In the genomic region with DNA sequence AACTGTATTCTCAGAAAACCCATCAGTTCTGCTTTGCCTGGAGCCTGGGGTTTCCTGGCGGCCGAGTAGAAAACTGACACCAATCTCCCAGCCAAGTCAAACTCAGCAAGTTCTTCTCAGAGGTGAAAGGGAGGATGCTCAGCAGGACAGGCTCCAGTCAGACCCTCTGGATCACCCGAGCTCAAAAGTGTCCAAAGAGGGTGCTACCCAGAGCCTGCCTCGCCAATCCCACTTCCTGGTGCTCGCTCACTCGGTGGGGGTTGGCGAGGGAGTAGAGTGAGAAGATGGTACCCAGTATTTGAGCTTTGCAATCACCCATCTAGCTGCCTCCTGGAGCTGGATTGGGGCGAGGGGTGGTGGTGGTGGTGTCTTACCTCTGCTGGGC, we compare ENCODE assay signal across 9 mouse cellular contexts. TPM values are rescaled to one million over a fixed set of nuclear protein-coding genes. Genes with fewer than 3 reads are reported as not detected.
A peak's percentile ranks its signal among the peaks of the same experiment; 100 is the strongest.
DNase-seq lines count a peak whose midpoint lies in the region; ATAC-seq and TF ChIP-seq lines count a peak whose summit lies in the region.
"Had no signal": no experiment of that assay in that cellular context is flagged by ENCODE, and none has a peak within 500 bp of the region (broad histone marks: within the 10 kb centered on the region; RNA-seq: fewer than 3 reads in every experiment).

No protein-coding gene starts in this region.

- no peak for TF ChIP-seq POLR2A in lung, adult 2 months (IDR thresholded peaks at IDR 0.05; ENCODE audit: borderline replicate concordance, extremely low read depth, low read depth, low read length)

- WGBS in forebrain, embryonic 10.5 days = 41% methylated on average over 8 of the region's 8 CpGs
- WGBS in forebrain, embryonic 14.5 days = 42% methylated on average over 8 of the region's 8 CpGs
- 37% methylated on average over 8 of the region's 8 CpGs for WGBS in lung, adult 2 months
- 31% methylated on average over 8 of the region's 8 CpGs for WGBS in heart, postnatal 0 days

- H3K36me3 ChIP-seq in forebrain, embryonic 10.5 days (replicated peaks) = no peaks in the 10 kb centered on the region
- no peaks in the 10 kb centered on the region for H3K36me3 ChIP-seq in forebrain, embryonic 14.5 days (ENCODE audit: control insufficient read depth, insufficient read depth, low read length)
- H3K36me3 ChIP-seq in heart, postnatal 0 days (replicated peaks; ENCODE audit: control insufficient read depth, insufficient read depth, low read length) = 0 out of 2 replicates have a peak, but pooled peaks cover 9% of the 10 kb centered on the region

- no peak for ATAC-seq in forebrain, embryonic 14.5 days
- ATAC-seq in heart, postnatal 0 days (ENCODE audit: insufficient read depth, low read depth) = no peak

- intact Hi-C loops in left cerebral cortex, postnatal 36 days (cut with DNase I) = no loop called here

- peaks cover 55% of the 10 kb centered on the region for H3K27me3 ChIP-seq in forebrain, embryonic 10.5 days (ENCODE audit: poor library complexity, severe bottlenecking)
- H3K27me3 ChIP-seq in forebrain, embryonic 14.5 days (replicated peaks; ENCODE audit: control insufficient read depth, insufficient read depth, low read length) = peaks cover 13% of the 10 kb centered on the region; the same call in 1 of the 2 replicates
- peaks cover 40% of the 10 kb centered on the region for H3K27me3 ChIP-seq in heart, postnatal 0 days (ENCODE audit: control insufficient read depth, insufficient read depth, low read length)

- peak overlapping the region; percentile 39; the same call in 1 of the 2 replicates for H3K4me3 ChIP-seq in forebrain, embryonic 10.5 days
- H3K4me3 ChIP-seq in forebrain, embryonic 14.5 days (ENCODE audit: low read depth, low read length) = no peak overlapping the region
- peak overlapping the region; percentile 91 for H3K4me3 ChIP-seq in lung, adult 2 months (replicated peaks; ENCODE audit: extremely low read depth, low read depth, low read length)
- peak overlapping the region; percentile 44 for H3K4me3 ChIP-seq in heart, postnatal 0 days (ENCODE audit: low read depth, low read length)

- no peak for TF ChIP-seq EP300 in heart, postnatal 0 days (IDR thresholded peaks at IDR 0.05; ENCODE audit: low read depth)

- TF ChIP-seq CTCF in lung, adult 2 months (IDR thresholded peaks at IDR 0.05; ENCODE audit: insufficient read depth, low read length) = no peak
- TF ChIP-seq CTCF in heart, postnatal 0 days (IDR thresholded peaks at IDR 0.05; ENCODE audit: low read depth) = no peak

- no peaks in the 10 kb centered on the region for H3K9me3 ChIP-seq in forebrain, embryonic 10.5 days
- no peaks in the 10 kb centered on the region for H3K9me3 ChIP-seq in forebrain, embryonic 14.5 days (replicated peaks; ENCODE audit: control insufficient read depth, low read length)
- H3K9me3 ChIP-seq in heart, postnatal 0 days (replicated peaks; ENCODE audit: control insufficient read depth, low read length) = no peaks in the 10 kb centered on the region

- peaks cover 13% of the 10 kb centered on the region for H3K4me1 ChIP-seq in forebrain, embryonic 10.5 days
- H3K4me1 ChIP-seq in forebrain, embryonic 14.5 days (ENCODE audit: control insufficient read depth, insufficient read depth, low read length) = no peaks in the 10 kb centered on the region
- H3K4me1 ChIP-seq in lung, adult 2 months (ENCODE audit: control insufficient read depth, insufficient read depth, low read length) = peaks cover 5% of the 10 kb centered on the region
- peaks cover 7% of the 10 kb centered on the region; the same call in 1 of the 2 replicates for H3K4me1 ChIP-seq in heart, postnatal 0 days (ENCODE audit: control insufficient read depth, insufficient read depth)

- DNase-seq in forebrain, embryonic 10.5 days (ENCODE audit: extremely low spot score, low spot score) = no peak
- no peak for DNase-seq in forebrain, embryonic 14.5 days (ENCODE audit: low spot score)
- DNase-seq in lung, adult 2 months = no peak
- DNase-seq in lung, postnatal 25 days (ENCODE audit: low spot score) = no peak
- DNase-seq in heart, postnatal 0 days (ENCODE audit: low spot score) = no peak
- peak; percentile 56 for DNase-seq in naive thymus-derived CD4-positive, alpha-beta T cell, adult 2 months (ENCODE audit: low read depth)
- DNase-seq in left cerebral cortex, postnatal 36 days (ENCODE audit: low spot score in 2 of 2) = no peak
- DNase-seq in adrenal gland, postnatal 4 days (ENCODE audit: low spot score in 2 of 2) = no peak

- no peak overlapping the region for H3K4me2 ChIP-seq in forebrain, embryonic 14.5 days (ENCODE audit: low read length)
- peak overlapping the region; percentile 62 for H3K4me2 ChIP-seq in heart, postnatal 0 days (ENCODE audit: low read depth, low read length)

- no peak overlapping the region for H3K9ac ChIP-seq in forebrain, embryonic 14.5 days (ENCODE audit: low read length)
- peak overlapping the region; percentile 53; the same call in 1 of the 2 replicates for H3K9ac ChIP-seq in heart, postnatal 0 days (replicated peaks; ENCODE audit: low read depth, low read length)

- H3K27ac ChIP-seq in forebrain, embryonic 10.5 days = no peak overlapping the region
- H3K27ac ChIP-seq in forebrain, embryonic 14.5 days (ENCODE audit: low read depth, low read length) = no peak overlapping the region
- peak overlapping the region; percentile 79; the same call in 1 of the 2 replicates for H3K27ac ChIP-seq in heart, postnatal 0 days (ENCODE audit: low read depth)

RNA-seq across cellular contexts. Expression of a gene that starts 1.3 kb away (rescaled TPM):
- polyA plus RNA-seq in forebrain, embryonic 10.5 days (2016; fragmentation: Nextera tagmentation; extraction: Ambion mirVana) = 10.2 and 10.4 TPM in 2 replicates
- 17.2 and 18.4 TPM in 2 replicates for polyA plus RNA-seq in forebrain, embryonic 14.5 days (2014; fragmentation: Nextera tagmentation; extraction: Ambion mirVana)
- polyA plus RNA-seq in lung, adult 2 months (2012; rRNA removed) = 156 and 178 TPM in 2 replicates
- total RNA-seq in heart, postnatal 0 days (2014; rRNA removed; ENCODE audit: low replicate concordance) = 54.3 and 69.7 TPM in 2 replicates
- 41.5 and 46.4 TPM in 2 replicates for polyA plus RNA-seq in heart, postnatal 0 days (2015; fragmentation: Nextera tagmentation; extraction: Ambion mirVana)
- 10 to 100 TPM; 19.8 to 39.0 TPM for total RNA-seq in left cerebral cortex, postnatal 36 days (2021)
- 10 to 100 TPM; 30.0 to 31.2 TPM for total RNA-seq in adrenal gland, postnatal 4 days (2021)

RNA-seq across cellular contexts. Expression of a gene that starts 10.3 kb away (rescaled TPM):
- 0.36 and 1.1 TPM in 2 replicates for polyA plus RNA-seq in forebrain, embryonic 10.5 days (2016; fragmentation: Nextera tagmentation; extraction: Ambion mirVana)
- polyA plus RNA-seq in forebrain, embryonic 14.5 days (2014; fragmentation: Nextera tagmentation; extraction: Ambion mirVana) = 46.8 and 67.8 TPM in 2 replicates
- polyA plus RNA-seq in lung, adult 2 months (2012; rRNA removed) = 7.5 and 10.6 TPM in 2 replicates
- 5.8 TPM in 1 of 2 replicates, not detected in the other for total RNA-seq in heart, postnatal 0 days (2014; rRNA removed; ENCODE audit: low replicate concordance)
- 0.67 and 0.72 TPM in 2 replicates for polyA plus RNA-seq in heart, postnatal 0 days (2015; fragmentation: Nextera tagmentation; extraction: Ambion mirVana)
- 100 to 1,000 TPM; 184 to 245 TPM for total RNA-seq in left cerebral cortex, postnatal 36 days (2021)
- total RNA-seq in adrenal gland, postnatal 4 days (2021) = 10 to 100 TPM in 1 of 2 experiments, 1 to 10 TPM in 1; 8.9 to 13.3 TPM

RNA-seq across cellular contexts. Expression of a gene that starts 16.0 kb away (rescaled TPM):
- polyA plus RNA-seq in forebrain, embryonic 10.5 days (2016; fragmentation: Nextera tagmentation; extraction: Ambion mirVana) = 2.2 and 2.5 TPM in 2 replicates
- polyA plus RNA-seq in forebrain, embryonic 14.5 days (2014; fragmentation: Nextera tagmentation; extraction: Ambion mirVana) = 9.4 and 12.3 TPM in 2 replicates
- polyA plus RNA-seq in lung, adult 2 months (2012; rRNA removed) = 330 and 336 TPM in 2 replicates
- total RNA-seq in heart, postnatal 0 days (2014; rRNA removed; ENCODE audit: low replicate concordance) = 499 and 572 TPM in 2 replicates
- 1,579 and 1,586 TPM in 2 replicates for polyA plus RNA-seq in heart, postnatal 0 days (2015; fragmentation: Nextera tagmentation; extraction: Ambion mirVana)
- 10 to 100 TPM; 75.9 to 86.2 TPM for total RNA-seq in left cerebral cortex, postnatal 36 days (2021)
- total RNA-seq in adrenal gland, postnatal 4 days (2021) = 100 to 1,000 TPM; 141 to 173 TPM
- total RNA-seq: neutrophil, adult 5-6 weeks had no signal

RNA-seq across cellular contexts. Expression of a gene that starts 18.1 kb away (rescaled TPM):
- 0.58 and 0.68 TPM in 2 replicates for polyA plus RNA-seq in forebrain, embryonic 10.5 days (2016; fragmentation: Nextera tagmentation; extraction: Ambion mirVana)
- 0.08 and 0.15 TPM in 2 replicates for polyA plus RNA-seq in forebrain, embryonic 14.5 days (2014; fragmentation: Nextera tagmentation; extraction: Ambion mirVana)
- 6.8 TPM in 2 replicates for polyA plus RNA-seq in lung, adult 2 months (2012; rRNA removed)
- total RNA-seq in heart, postnatal 0 days (2014; rRNA removed; ENCODE audit: low replicate concordance) = 0.27 and 2.7 TPM in 2 replicates
- polyA plus RNA-seq in heart, postnatal 0 days (2015; fragmentation: Nextera tagmentation; extraction: Ambion mirVana) = 0.08 and 0.19 TPM in 2 replicates
- total RNA-seq in left cerebral cortex, postnatal 36 days (2021) = 10 to 100 TPM; 27.4 to 28.7 TPM
- 1 to 10 TPM; 6.8 to 6.9 TPM for total RNA-seq in adrenal gland, postnatal 4 days (2021)

RNA-seq across cellular contexts. Expression of a gene that starts 35.5 kb away (rescaled TPM):
- polyA plus RNA-seq in forebrain, embryonic 10.5 days (2016; fragmentation: Nextera tagmentation; extraction: Ambion mirVana) = 1.9 and 2.8 TPM in 2 replicates
- polyA plus RNA-seq in forebrain, embryonic 14.5 days (2014; fragmentation: Nextera tagmentation; extraction: Ambion mirVana) = not detected in 2 replicates
- polyA plus RNA-seq in lung, adult 2 months (2012; rRNA removed) = 16.4 and 43.2 TPM in 2 replicates
- total RNA-seq in heart, postnatal 0 days (2014; rRNA removed; ENCODE audit: low replicate concordance) = 0.81 and 0.92 TPM in 2 replicates
- polyA plus RNA-seq in heart, postnatal 0 days (2015; fragmentation: Nextera tagmentation; extraction: Ambion mirVana) = 0.66 and 2.4 TPM in 2 replicates
- total RNA-seq in left cerebral cortex, postnatal 36 days (2021) = not detected
- 1 to 10 TPM; 2.0 to 5.9 TPM for total RNA-seq in adrenal gland, postnatal 4 days (2021)
- total RNA-seq: neutrophil, adult 5-6 weeks had no signal

Comparison
In these comparisons a context has a peak if more than half of its experiments do, and no peak if none do; other contexts are left out.
1. RNA of a gene that starts 16.0 kb away (polyA plus RNA-seq): 1,579 to 1,586 TPM in heart, postnatal 0 days and 330 to 336 TPM in lung, adult 2 months; 9.4 to 12.3 TPM in forebrain, embryonic 14.5 days and 2.2 to 2.5 TPM in forebrain, embryonic 10.5 days; every median in the first group is over 10 times any median in the second.